Mouse (Mus musculus) heart, adult 2 months (tissue): ENCODE data around the gene Tmed10. TPM values are rescaled to one million over a fixed set of nuclear protein-coding genes. Genes with fewer than 3 reads are reported as not detected.

ENCODE experiments used
- DNase-seq, 2 experiments: peaks; one replicate each; pipeline ENCODE4 v3.0.0; 2021
- H3K27ac ChIP-seq: fragments of 200-600 bp; 2 replicates; pipeline ENCODE4 v1.8.1; 2022
- H3K27me3 ChIP-seq: fragments of 200-500 bp; 2 replicates; pipeline ENCODE4 v1.6.1; 2012; ENCODE audit warnings: mild to moderate bottlenecking, low read length, inconsistent platforms, mixed read lengths; ENCODE audit not compliant: control insufficient read depth, insufficient read depth
- H3K36me3 ChIP-seq: fragments of 200-500 bp; 2 replicates; pipeline ENCODE4 v1.6.1; 2012; ENCODE audit warnings: low read length, inconsistent platforms; ENCODE audit not compliant: control insufficient read depth, insufficient read depth
- H3K4me1 ChIP-seq: fragments of 200-500 bp; 2 replicates; pipeline ENCODE4 v1.6.1; 2011; ENCODE audit warnings: low read length; ENCODE audit not compliant: control insufficient read depth, insufficient read depth
- H3K4me3 ChIP-seq: fragments of 200-600 bp; 2 replicates; pipeline ENCODE4 v1.8.1; 2022
- H3K79me2 ChIP-seq: fragments of 200-500 bp; replicated peaks from 2 replicates; pipeline ENCODE4 v1.6.1; 2012; ENCODE audit warnings: mild to moderate bottlenecking, inconsistent platforms, low read length, moderate library complexity, mixed read lengths; ENCODE audit not compliant: control insufficient read depth, insufficient read depth
- H3K9ac ChIP-seq: fragments of 200-500 bp; 2 replicates; pipeline ENCODE4 v1.6.1; 2012; ENCODE audit warnings: low read depth, mild to moderate bottlenecking, control low read depth, inconsistent platforms, low read length, mixed read lengths
- CTCF ChIP-seq: fragments of 200-600 bp; IDR thresholded peaks from 2 replicates; pipeline ENCODE4 v1.8.1; 2022; ENCODE audit warnings: antibody characterized with exemption, mild to moderate bottlenecking, moderate library complexity
- EP300 ChIP-seq: fragments of 200-500 bp; IDR thresholded peaks from 2 replicates; pipeline ENCODE4 v1.6.1; 2011; ENCODE audit warnings: low read depth, low read length, control low read depth; ENCODE audit not compliant: insufficient read depth
- POLR2A ChIP-seq: fragments of 200-500 bp; IDR thresholded peaks from 2 replicates; pipeline ENCODE4 v1.6.1; 2011; ENCODE audit warnings: mild to moderate bottlenecking, low read depth, low read length, control low read depth; ENCODE audit not compliant: insufficient read depth
- WGBS: fragments of 180-500 bp; shearing (Covaris S2); methylation state at CpG from one replicate; pipeline ENCODE4 v1.1.7; 2018; 5-methylcytosine and 5-hydroxymethylcytosine counted together
- intact Hi-C: fragments of 180-260 bp; cut with DNase I; formaldehyde crosslinking; loops from one replicate; pipeline ENCODE4 v1.15.1; 2025
- long read RNA-seq: library from polyadenylated mRNA; stranded (forward); transcript quantifications from one replicate; pipeline ENCODE4 v2.0.0, GENCODE M21; 2021
- polyA plus RNA-seq: library from polyadenylated mRNA; depleted of rRNA; stranded (reverse); fragments of >200 nt; gene quantifications from 2 replicates; pipeline ENCODE4 v1.2.3, GENCODE M21; 2012; rRNA removed
- total RNA-seq, 2 experiments: library from RNA; stranded (reverse); gene quantifications; 2 replicates each; pipeline ENCODE4 v1.2.3; 2021

Gene Tmed10
- total RNA-seq (100 to 1,000 TPM; 164 to 186 TPM), polyA plus RNA-seq (108 and 130 TPM in 2 replicates)
- long read RNA-seq, transcript Tmed10-201 (5 exons, 1,482 nt): major isoform, 120 of 243 reads
- long read RNA-seq, partial matches to known transcripts: 0 of 243 reads
- long read RNA-seq, other reads (novel, unspliced or antisense): 123 of 243 reads

DNA sequence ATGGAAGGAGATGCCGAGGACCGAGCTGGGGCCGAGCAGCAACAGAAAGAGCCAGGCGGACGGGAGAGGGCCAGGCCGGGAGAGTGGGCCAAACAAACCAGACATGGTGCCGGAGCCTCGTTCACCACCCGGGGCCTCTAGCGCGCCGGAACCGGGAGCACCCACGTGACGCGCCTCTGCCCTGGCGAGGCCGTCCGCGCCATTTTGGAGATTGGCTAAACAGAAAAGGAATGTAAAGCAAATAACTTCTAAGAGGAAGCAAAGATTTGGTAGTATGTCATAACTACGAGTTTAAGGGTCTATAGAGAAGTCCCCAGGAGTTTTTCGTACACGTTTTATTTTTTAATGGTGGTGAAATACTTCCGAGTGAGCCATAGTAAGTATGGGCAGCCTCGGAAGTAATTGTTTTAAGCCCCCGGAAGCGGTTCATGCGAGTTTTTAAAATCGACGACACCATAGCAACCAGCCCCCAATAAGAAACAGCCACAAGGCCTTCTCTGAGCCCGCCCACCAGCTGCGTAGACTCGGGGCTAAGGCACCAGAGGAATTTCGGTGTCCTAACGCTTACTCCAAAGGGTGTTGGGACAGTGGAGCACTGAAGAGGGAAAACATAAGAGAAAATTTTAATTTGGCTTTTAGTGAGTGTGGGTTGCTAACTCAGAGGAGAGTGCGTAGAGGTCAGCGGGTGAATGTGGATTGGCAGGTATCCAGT lies at the start of gene Tmed10:
Gene Tmed10 (minus strand): TSS at position 287 of the 712 bp plus-strand sequence.
- Histone ChIP-seq H3K27ac (peak within 1 kb of the TSS; percentile 94), H3K4me3 (peak within 1 kb of the TSS; percentile 78), H3K27me3 (no peaks in the 10 kb centered on the region), H3K4me1 (peaks cover 9% of the 10 kb centered on the region), H3K36me3 (no peaks in the 10 kb centered on the region), H3K9ac (peak within 1 kb of the TSS; percentile 100), H3K79me2 (peaks cover 6% of the 10 kb centered on the region)
- WGBS: under 1% methylated on average over 37 of the region's 37 CpGs
- intact Hi-C loops: loop anchor here (1.0 to 5.0 kb wide), 4 partner anchors 26 to 113 kb away; partner anchors contain the start of gene Fos
- TF ChIP-seq CTCF (peak; percentile 17; the same call in 1 of the 2 replicates), EP300 (0 out of 2 replicates have a peak, but pooled peaks have one; percentile 8), POLR2A (peak; percentile 89)
- DNase-seq: peak; percentile 88 to 92

DNA sequence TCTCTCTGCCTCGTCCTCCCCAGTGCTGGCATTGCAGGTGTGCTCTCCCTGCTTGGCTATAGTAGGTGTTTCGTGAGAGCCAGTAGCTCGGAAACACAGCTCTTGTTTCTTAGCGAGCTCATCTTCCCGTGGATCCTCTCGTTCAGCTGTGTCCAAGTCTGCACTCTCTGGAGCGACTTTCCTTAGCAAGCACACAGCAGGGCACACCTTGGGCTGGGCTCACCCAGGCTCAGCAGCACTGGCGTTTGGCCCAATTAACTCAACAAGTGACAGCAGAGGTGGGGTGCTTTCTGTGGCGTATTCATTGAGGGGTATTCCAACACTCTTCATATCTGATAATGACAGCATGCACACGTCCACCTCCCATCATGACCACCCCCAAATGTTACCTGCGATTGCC lies 48.6 kb upstream of the Tmed10 start:
- no peak overlapping the region for H3K4me3 ChIP-seq
- H3K27me3 ChIP-seq: no peaks in the 10 kb centered on the region
- H3K27ac ChIP-seq: no peak overlapping the region
- TF ChIP-seq EP300 (no peak), CTCF (no peak), POLR2A (no peak)
- WGBS: 79% methylated on average over 11 of the region's 11 CpGs
- H3K79me2 ChIP-seq: no peaks in the 10 kb centered on the region
- H3K9ac ChIP-seq: no peak overlapping the region
- no peaks in the 10 kb centered on the region for H3K36me3 ChIP-seq
- no peaks in the 10 kb centered on the region; the same call in 1 of the 2 replicates for H3K4me1 ChIP-seq
- DNase-seq: no peak
- intact Hi-C loops: loop anchor here (5.0 kb wide), 1 partner anchor 46 kb away; no protein-coding TSS in a partner anchor

DNA sequence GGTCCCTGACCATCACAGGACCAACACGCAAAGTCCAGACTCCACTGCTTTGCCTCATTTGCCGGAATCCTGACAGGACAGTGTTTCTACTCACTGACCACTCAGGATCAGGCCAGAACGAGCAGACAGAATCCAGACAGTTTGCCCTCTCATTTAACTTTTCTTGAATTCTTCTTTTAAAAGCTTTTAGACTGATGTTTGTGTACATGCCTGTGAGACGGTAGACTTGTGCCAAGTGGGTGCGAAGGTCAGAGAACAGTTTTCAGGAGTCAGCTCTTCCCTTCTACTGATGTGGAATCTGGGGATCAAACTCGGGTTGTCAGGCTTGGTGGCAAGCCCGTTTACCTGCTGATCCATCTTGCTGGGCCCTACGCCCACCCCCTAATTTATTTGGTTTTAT lies 47.9 kb upstream of the Tmed10 start:
- 75% methylated on average over 8 of the region's 8 CpGs for WGBS
- no peak overlapping the region for H3K27ac ChIP-seq
- no peaks in the 10 kb centered on the region for H3K27me3 ChIP-seq
- no peaks in the 10 kb centered on the region; the same call in 1 of the 2 replicates for H3K4me1 ChIP-seq
- TF ChIP-seq EP300 (no peak), CTCF (no peak), POLR2A (no peak)
- H3K9ac ChIP-seq: no peak overlapping the region
- no peak for DNase-seq
- no peak overlapping the region for H3K4me3 ChIP-seq
- intact Hi-C loops: loop anchor here (5.0 kb wide), 1 partner anchor 45 kb away; no protein-coding TSS in a partner anchor
- H3K36me3 ChIP-seq: no peaks in the 10 kb centered on the region
- H3K79me2 ChIP-seq: no peaks in the 10 kb centered on the region

DNA sequence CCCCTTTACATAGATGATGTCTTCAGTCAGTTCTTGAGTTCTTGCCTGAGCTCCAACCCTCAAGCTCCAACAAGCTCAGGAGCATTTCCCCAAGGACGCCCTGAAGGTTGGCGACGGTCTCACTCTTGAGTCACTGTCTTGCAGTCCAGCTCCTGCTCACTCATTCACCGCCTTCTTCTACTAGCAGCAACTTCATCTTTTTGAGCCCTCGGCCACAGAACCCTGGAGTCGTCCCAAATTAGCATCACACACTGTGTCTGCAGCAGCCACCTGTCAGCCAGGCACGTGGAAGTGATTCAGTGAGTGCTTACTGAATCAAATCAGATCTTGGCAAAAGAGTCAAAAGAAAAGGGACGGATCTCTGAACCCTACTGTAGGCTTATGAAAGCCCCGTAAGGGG lies 46.3 kb upstream of the Tmed10 start:
- H3K27ac ChIP-seq: no peak overlapping the region
- no peak overlapping the region for H3K4me3 ChIP-seq
- 62% methylated on average over 9 of the region's 9 CpGs for whole genome bisulfite sequencing
- intact Hi-C loops: loop anchor here (5.0 kb wide), 1 partner anchor 44 kb away; no protein-coding TSS in a partner anchor
- no peaks in the 10 kb centered on the region for H3K79me2 ChIP-seq
- no peak overlapping the region for H3K9ac ChIP-seq
- H3K27me3 ChIP-seq: no peaks in the 10 kb centered on the region
- no peaks in the 10 kb centered on the region for H3K36me3 ChIP-seq
- DNase-seq: no peak
- no peaks in the 10 kb centered on the region; the same call in 1 of the 2 replicates for H3K4me1 ChIP-seq
- TF ChIP-seq POLR2A: no peak
- TF ChIP-seq EP300: no peak
- TF ChIP-seq CTCF: no peak

DNA sequence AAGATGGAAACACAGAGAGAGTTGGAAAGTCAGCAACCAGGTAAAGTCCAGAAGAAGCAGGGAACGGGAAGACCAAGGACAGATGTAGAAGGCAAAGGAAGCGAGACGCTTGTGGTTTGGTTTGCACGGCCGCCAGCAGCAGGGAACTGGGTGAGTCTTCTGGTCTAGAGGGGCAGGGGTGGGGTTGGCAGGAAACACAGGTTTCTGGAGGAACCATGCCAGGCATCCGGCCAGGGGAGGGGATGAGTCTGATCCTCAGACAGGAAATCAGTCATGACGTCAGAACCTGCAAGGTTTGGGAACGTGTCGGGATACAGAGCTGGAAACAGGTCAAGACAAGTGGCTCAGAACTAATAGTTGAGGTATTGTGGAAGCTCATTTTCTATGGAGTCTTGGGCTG lies 43.2 kb upstream of the Tmed10 start:
- no peaks in the 10 kb centered on the region for H3K4me1 ChIP-seq
- intact Hi-C loops: loop anchor here (2.0 kb wide), 1 partner anchor 31 kb away; no protein-coding TSS in a partner anchor
- no peak overlapping the region for H3K27ac ChIP-seq
- no peak overlapping the region for H3K9ac ChIP-seq
- no peaks in the 10 kb centered on the region for H3K36me3 ChIP-seq
- H3K4me3 ChIP-seq: no peak overlapping the region
- 43% methylated on average over 9 of the region's 9 CpGs for WGBS
- TF ChIP-seq POLR2A (no peak), EP300 (no peak), CTCF (no peak)
- H3K27me3 ChIP-seq: no peaks in the 10 kb centered on the region
- no peaks in the 10 kb centered on the region for H3K79me2 ChIP-seq
- DNase-seq: peak; percentile 56 to 68

DNA sequence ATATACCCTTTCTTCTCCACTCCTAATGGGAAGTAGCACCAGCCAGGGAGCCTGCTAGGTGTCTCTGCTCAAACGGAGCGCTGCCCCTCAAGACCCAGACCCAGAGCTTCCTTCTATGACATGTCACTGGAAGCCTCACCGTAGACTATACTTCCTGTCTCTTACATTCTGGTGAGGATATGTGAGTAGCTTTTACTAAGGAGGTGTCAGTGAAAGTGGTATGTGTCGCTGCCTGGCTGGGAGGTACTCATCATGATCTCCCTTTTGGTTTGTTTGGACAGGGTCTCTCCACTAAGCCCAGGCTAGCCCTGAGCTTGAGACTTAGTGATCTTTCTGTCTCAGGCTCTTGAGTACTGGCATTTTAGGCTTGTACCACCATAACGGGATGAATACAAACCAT lies 41.7 kb upstream of the Tmed10 start:
- WGBS: 76% methylated on average over 5 of the region's 5 CpGs
- H3K27ac ChIP-seq: no peak overlapping the region
- no peak for TF ChIP-seq EP300
- no peak for TF ChIP-seq POLR2A
- H3K9ac ChIP-seq: no peak overlapping the region
- no peaks in the 10 kb centered on the region for H3K79me2 ChIP-seq
- no peaks in the 10 kb centered on the region for H3K36me3 ChIP-seq
- no peak overlapping the region for H3K4me3 ChIP-seq
- H3K4me1 ChIP-seq: no peaks in the 10 kb centered on the region
- no peaks in the 10 kb centered on the region for H3K27me3 ChIP-seq
- intact Hi-C loops: loop anchor here (2.0 kb wide), 1 partner anchor 29 kb away; no protein-coding TSS in a partner anchor
- DNase-seq: no peak
